ENCODE assay signal across 8 mouse cellular contexts in genomic region chr10:20149835-20150355, GRCm38 (mm10). TPM values are rescaled to one million over a fixed set of nuclear protein-coding genes. Genes with fewer than 3 reads are reported as not detected.
DNase-seq lines count a peak whose midpoint lies in the region; ATAC-seq and TF ChIP-seq lines count a peak whose summit lies in the region.

No protein-coding gene starts in this region.

- DNase-seq in left cerebral cortex, adult 2 months (ENCODE audit: extremely low spot score in 1 of 2, low spot score in 2 of 2) = no peak
- no peak for DNase-seq in left cerebral cortex, adult 9 months (ENCODE audit: low spot score in 2 of 2)
- DNase-seq in embryo, embryonic 9.5 days (ENCODE audit: extremely low spot score) = peak; percentile 34
- DNase-seq in right cerebral cortex, postnatal 36 days (ENCODE audit: low spot score in 2 of 2) = no peak
- no peak for DNase-seq in gastrocnemius, postnatal 4 days (ENCODE audit: low spot score in 2 of 2)
- no peak for DNase-seq in lung, adult 18-20 months

- peak overlapping the region; percentile 93 for H3K4me2 ChIP-seq in hindbrain, embryonic 13.5 days

- 3% methylated on average over 13 of the region's 13 CpGs for WGBS in hindbrain, embryonic 13.5 days

- H3K27me3 ChIP-seq in hindbrain, embryonic 13.5 days = peaks cover 53% of the 10 kb centered on the region
- peaks cover 4% of the 10 kb centered on the region for H3K27me3 ChIP-seq in megakaryocyte, embryonic 14.5 days (replicated peaks)

- peak overlapping the region; percentile 71 for H3K9ac ChIP-seq in hindbrain, embryonic 13.5 days

- H3K4me1 ChIP-seq in hindbrain, embryonic 13.5 days (replicated peaks) = peaks cover 23% of the 10 kb centered on the region
- H3K4me1 ChIP-seq in megakaryocyte, embryonic 14.5 days = peaks cover 42% of the 10 kb centered on the region

- no peaks in the 10 kb centered on the region for H3K9me3 ChIP-seq in hindbrain, embryonic 13.5 days
- no peaks in the 10 kb centered on the region for H3K9me3 ChIP-seq in megakaryocyte, embryonic 14.5 days

- H3K36me3 ChIP-seq in hindbrain, embryonic 13.5 days = no peaks in the 10 kb centered on the region
- H3K36me3 ChIP-seq in megakaryocyte, embryonic 14.5 days (replicated peaks; ENCODE audit: low read length) = no peaks in the 10 kb centered on the region

- H3K27ac ChIP-seq in left cerebral cortex, adult 2 months = peak overlapping the region; percentile 93
- no peak overlapping the region for H3K27ac ChIP-seq in hindbrain, embryonic 13.5 days

- intact Hi-C loops in left cerebral cortex, adult 2 months (cut with DNase I) = loop anchor here (2.0 kb wide), 2 partner anchors 21 to 49 kb away; no protein-coding TSS in a partner anchor

- TF ChIP-seq CTCF in left cerebral cortex, adult 2 months (IDR thresholded peaks at IDR 0.05) = no peak

- peak overlapping the region; percentile 89 for H3K4me3 ChIP-seq in left cerebral cortex, adult 2 months
- H3K4me3 ChIP-seq in hindbrain, embryonic 13.5 days = peak overlapping the region; percentile 71
- peak overlapping the region; percentile 99 for H3K4me3 ChIP-seq in megakaryocyte, embryonic 14.5 days (replicated peaks)

- ATAC-seq in hindbrain, embryonic 13.5 days (ENCODE audit: low FRiP score) = no peak

RNA-seq across cellular contexts. Expression of gene Map7, which starts 1.6 kb away (rescaled TPM):
- total RNA-seq in left cerebral cortex, adult 2 months (2021) = 100 to 1,000 TPM; 102 to 118 TPM
- 10.3 and 10.6 TPM in 2 replicates for polyA plus RNA-seq in hindbrain, embryonic 13.5 days (2015; fragmentation: Nextera tagmentation; extraction: Ambion mirVana)
- polyA plus RNA-seq in megakaryocyte, embryonic 14.5 days (2012; ENCODE audit: insufficient read depth, low replicate concordance) = 5.3 and 6.5 TPM in 2 replicates
- total RNA-seq in gastrocnemius, postnatal 4 days (2021) = 1 to 10 TPM; 2.2 to 2.5 TPM

Comparison
In these comparisons a context has a peak if more than half of its experiments do, and no peak if none do; other contexts are left out.
1. RNA of gene Map7, which starts 1.6 kb away (total RNA-seq): 102 to 118 TPM in left cerebral cortex, adult 2 months; 2.2 to 2.5 TPM in gastrocnemius, postnatal 4 days; every median in the first group is over 10 times any median in the second.
2. Peak in every context shown above with its lines, with median percentiles within 50 percentile points of each other: H3K4me3 ChIP-seq.